Mouse (Mus musculus) right cerebral cortex, postnatal 36 days (tissue): ENCODE results near the gene Gm21497.
"Not testable (repeated sequence)": the region's sequence is repeated elsewhere in the genome, so short reads cannot be mapped to it uniquely, and the experiment has no call there.

Source experiments
- DNase-seq, 2 experiments: peaks; one replicate each; pipeline ENCODE4 v3.0.0; 2022; ENCODE audit warnings: low spot score in 2 of 2, mixed read lengths in 1 of 2

Gm21497 gene

DNA sequence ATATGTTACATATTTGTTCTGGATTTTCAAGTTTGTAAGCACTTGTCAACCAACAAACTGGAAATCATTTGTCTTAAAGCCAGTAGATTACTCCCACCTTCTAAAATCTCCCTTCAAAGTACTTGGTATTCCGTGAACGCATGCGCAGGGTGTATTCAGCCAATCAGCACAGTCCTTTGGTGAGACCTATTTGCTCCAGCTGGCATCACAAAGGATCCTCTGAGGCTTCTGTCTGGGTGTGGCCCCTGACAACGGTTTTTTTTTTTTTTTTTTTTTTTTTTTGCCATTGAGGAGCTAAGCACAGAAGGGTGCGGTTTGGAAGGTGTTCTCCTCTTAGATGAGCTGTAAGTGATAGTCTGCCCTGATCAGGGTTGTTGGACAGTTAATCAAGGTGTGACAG is at the start of gene Gm21497:
Gm21497 (plus strand) TSS at position 301 of the 400 bp plus-strand sequence.
- not testable (repeated sequence) for DNase-seq
